Mouse (Mus musculus): Measurements from ENCODE around the gene Ttn.

The Ttn gene

GRCm38 (mm10) chr2:76843162-76843561 lies 139.2 kb downstream of the Ttn start:
- DNase-seq (ENCODE audit: low spot score): no peak

GRCm38 (mm10) chr2:76820472-76820871 lies 161.9 kb downstream of the Ttn start:
- no peak for DNase-seq (ENCODE audit: low spot score)

GRCm38 (mm10) chr2:76817796-76818195 lies 164.6 kb downstream of the Ttn start:
- no peak for DNase-seq (ENCODE audit: low spot score)

- DNase-seq (ENCODE audit: low spot score): no peak
Measured at GRCm38 (mm10) chr2:76814048-76814817, 168.1 kb downstream of the Ttn start.

GRCm38 (mm10) chr2:76811160-76811559 lies 171.2 kb downstream of the Ttn start:
- no peak for DNase-seq (ENCODE audit: low spot score)

GRCm38 (mm10) chr2:76808334-76808733 lies 174.0 kb downstream of the Ttn start:
- no peak for DNase-seq (ENCODE audit: low spot score)

GRCm38 (mm10) chr2:76807284-76807683 lies 175.1 kb downstream of the Ttn start:
- no peak for DNase-seq (ENCODE audit: low spot score)

GRCm38 (mm10) chr2:76806861-76807260 lies 175.5 kb downstream of the Ttn start:
- no peak for DNase-seq (ENCODE audit: low spot score)

- no peak for DNase-seq (ENCODE audit: low spot score)
Measured at GRCm38 (mm10) chr2:76806376-76806775, 176.0 kb downstream of the Ttn start.

GRCm38 (mm10) chr2:76805191-76805892 lies 177.0 kb downstream of the Ttn start:
- DNase-seq (ENCODE audit: low spot score): no peak

GRCm38 (mm10) chr2:76784171-76784570 lies 198.2 kb downstream of the Ttn start:
- no peak for DNase-seq (ENCODE audit: low spot score)

GRCm38 (mm10) chr2:76780792-76781191 lies 201.6 kb downstream of the Ttn start:
- no peak for DNase-seq (ENCODE audit: low spot score)

- DNase-seq (ENCODE audit: low spot score): no peak
Measured at GRCm38 (mm10) chr2:76769831-76770230, 212.5 kb downstream of the Ttn start.

GRCm38 (mm10) chr2:76767231-76767630 lies 215.1 kb downstream of the Ttn start:
- DNase-seq (ENCODE audit: low spot score): no peak

- DNase-seq (ENCODE audit: low spot score): no peak
Measured at GRCm38 (mm10) chr2:76764526-76764925, 217.8 kb downstream of the Ttn start.

GRCm38 (mm10) chr2:76762154-76762553 lies 220.2 kb downstream of the Ttn start:
- DNase-seq (ENCODE audit: low spot score): no peak

GRCm38 (mm10) chr2:76756461-76756860 lies 225.9 kb downstream of the Ttn start:
- no peak for DNase-seq (ENCODE audit: low spot score)

- DNase-seq (ENCODE audit: low spot score): no peak
Measured at GRCm38 (mm10) chr2:76751993-76752392, 230.4 kb downstream of the Ttn start.

GRCm38 (mm10) chr2:76749341-76750110 lies 232.8 kb downstream of the Ttn start:
- DNase-seq (ENCODE audit: low spot score): no peak

- DNase-seq (ENCODE audit: low spot score): no peak
Measured at GRCm38 (mm10) chr2:76748696-76749095, 233.7 kb downstream of the Ttn start.

- no peak for DNase-seq (ENCODE audit: low spot score)
Measured at GRCm38 (mm10) chr2:76719650-76720049, 262.7 kb downstream of the Ttn start.

GRCm38 (mm10) chr2:76714984-76715383 lies 267.4 kb downstream of the Ttn start:
- DNase-seq (ENCODE audit: low spot score): no peak

- DNase-seq (ENCODE audit: low spot score): no peak
Measured at GRCm38 (mm10) chr2:76708512-76708911, 273.8 kb downstream of the Ttn start.

All from ovary, postnatal 36 days (tissue).